Mouse (Mus musculus) spleen, adult 2 months (tissue): ENCODE results near the gene Nelfe. TPM values are rescaled to one million over a fixed set of nuclear protein-coding genes. Genes with fewer than 3 reads are reported as not detected.
"Not testable (repeated sequence)": the region's sequence is repeated elsewhere in the genome, so short reads cannot be mapped to it uniquely, and the experiment has no call there.

ENCODE experiments used
- DNase-seq, 2 experiments: peaks; one replicate each; pipeline versions ENCODE4 v3.0.0 to v3.0.0-alpha.2; 2012 to 2021; ENCODE audit warnings: low spot score in 2 of 2, low read depth in 1 of 2
- H3K27ac ChIP-seq: fragments of 200-500 bp; 2 replicates; pipeline ENCODE4 v1.5.1; 2012; ENCODE audit warnings: low read length, inconsistent platforms; ENCODE audit not compliant: insufficient read depth
- H3K27me3 ChIP-seq: fragments of 200-500 bp; 2 replicates; pipeline ENCODE4 v1.6.1; 2012; ENCODE audit warnings: mild to moderate bottlenecking, moderate library complexity, low read length, inconsistent platforms; ENCODE audit not compliant: control insufficient read depth, insufficient read depth
- H3K36me3 ChIP-seq: fragments of 200-500 bp; 2 replicates; pipeline ENCODE4 v1.6.1; 2012; ENCODE audit warnings: mild to moderate bottlenecking, low read length, inconsistent platforms; ENCODE audit not compliant: control insufficient read depth, insufficient read depth
- H3K4me1 ChIP-seq: fragments of 200-500 bp; 2 replicates; pipeline ENCODE4 v1.6.1; 2011; ENCODE audit warnings: inconsistent platforms; ENCODE audit not compliant: control insufficient read depth, insufficient read depth, insufficient read length
- H3K4me3 ChIP-seq: fragments of 200-500 bp; 2 replicates; pipeline ENCODE4 v1.5.1; 2011; ENCODE audit warnings: mild to moderate bottlenecking, inconsistent platforms; ENCODE audit not compliant: insufficient read depth, insufficient read length; ENCODE audit errors: extremely low read depth
- CTCF ChIP-seq: fragments of 200-500 bp; IDR thresholded peaks from 2 replicates; pipeline ENCODE4 v1.5.1; 2011; ENCODE audit warnings: mild to moderate bottlenecking, inconsistent platforms; ENCODE audit not compliant: insufficient read depth, insufficient read length, insufficient replicate concordance; ENCODE audit errors: extremely low read depth
- POLR2A ChIP-seq: fragments of 200-500 bp; IDR thresholded peaks from 2 replicates; pipeline ENCODE4 v1.6.1; 2011; ENCODE audit warnings: low read depth, low read length, inconsistent platforms
- WGBS: fragments of 180-500 bp; shearing (Covaris S2); methylation state at CpG from one replicate; pipeline ENCODE4 v1.1.7; 2018; 5-methylcytosine and 5-hydroxymethylcytosine counted together
- polyA plus RNA-seq: library from polyadenylated mRNA; depleted of rRNA; stranded (reverse); fragments of >200 nt; gene quantifications from 2 replicates; pipeline ENCODE4 v1.2.3, GENCODE M21; 2012

The Nelfe gene
- polyA plus RNA-seq, 1 experiment = 14.1 TPM

DNA sequence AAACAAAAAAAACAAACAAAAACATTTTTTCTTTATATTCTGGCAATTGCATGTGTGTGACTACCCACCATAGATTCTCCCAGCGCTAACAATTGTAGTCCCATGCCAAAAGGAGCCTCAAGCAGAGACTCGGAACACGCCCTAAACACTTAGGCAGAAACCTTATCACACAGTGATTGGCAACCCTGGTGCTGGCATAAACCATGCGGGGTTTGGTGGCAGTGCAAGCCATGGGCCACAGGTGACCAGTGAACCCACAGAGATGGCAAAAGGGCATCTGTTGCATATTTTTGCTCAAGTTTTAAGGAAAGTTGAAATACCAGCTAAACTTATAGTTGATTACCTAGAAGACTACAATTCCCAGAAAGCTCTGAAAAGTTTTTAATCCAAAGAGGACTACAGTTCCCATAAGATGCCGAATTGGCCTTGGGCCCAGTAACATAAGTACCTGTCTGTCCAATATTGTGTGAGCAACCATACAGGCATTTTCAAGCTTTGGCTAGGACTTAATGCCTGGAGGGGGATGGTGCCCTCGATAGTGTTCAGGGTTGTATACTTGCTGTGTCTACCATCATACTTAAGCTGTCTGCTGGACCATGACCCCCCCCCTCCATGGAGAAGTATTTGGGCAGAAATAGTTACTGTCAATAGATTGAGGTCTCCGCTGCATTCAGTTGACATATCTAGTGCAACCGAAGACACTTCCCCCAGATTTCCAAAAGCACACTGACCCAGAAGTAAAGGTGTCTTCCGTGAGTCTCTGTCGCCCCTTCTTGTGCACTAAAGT is 47.4 kb downstream of the Nelfe start:
- Histone ChIP-seq H3K27ac (peak overlapping the region; percentile 92), H3K4me3 (peak overlapping the region; percentile 82), H3K27me3 (no peaks in the 10 kb centered on the region), H3K36me3 (0 out of 2 replicates have a peak, but pooled peaks cover 2% of the 10 kb centered on the region), H3K4me1 (peaks cover 5% of the 10 kb centered on the region; the same call in 1 of the 2 replicates)
- TF ChIP-seq POLR2A (no peak), CTCF (no peak)
- no peak for DNase-seq
- 23% methylated on average over 10 of the region's 10 CpGs for WGBS

DNA sequence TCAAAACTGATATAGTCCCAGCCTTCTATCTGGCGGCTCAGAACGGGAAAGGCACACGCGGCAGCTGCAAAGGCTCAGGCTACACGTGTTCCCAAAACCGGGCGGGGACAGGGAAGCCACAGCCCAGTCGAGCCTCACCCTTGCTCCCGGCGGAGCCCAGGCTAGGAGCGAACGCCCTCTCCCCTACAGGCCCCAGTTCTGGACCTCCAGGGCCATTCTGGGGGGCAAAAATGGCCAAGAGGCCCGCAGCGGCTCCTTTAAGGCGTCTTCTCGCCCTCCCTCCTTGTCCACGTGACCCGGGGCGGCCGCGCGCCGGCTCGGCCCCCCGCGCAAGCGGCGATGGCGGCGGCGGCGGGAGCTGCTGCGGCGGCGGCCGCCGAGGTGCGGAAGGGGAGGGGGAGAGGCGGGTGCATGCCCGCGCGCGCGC is 48.0 kb downstream of the Nelfe start, which contains the start of the genes C2 and Ehmt2:
Gene C2 (minus strand): TSS at position 106 of the 427 bp plus-strand sequence.
Gene Ehmt2 (plus strand): TSS at position 310 of the 427 bp plus-strand sequence.
- TF ChIP-seq POLR2A = no peak
- TF ChIP-seq CTCF = no peak
- peak within 1 kb of the TSS; percentile 92 for H3K27ac ChIP-seq
- DNase-seq = peak; percentile 28 to 79
- peak within 1 kb of the TSS; percentile 82 for H3K4me3 ChIP-seq
- peaks cover 7% of the 10 kb centered on the region for H3K36me3 ChIP-seq
- no peaks in the 10 kb centered on the region for H3K27me3 ChIP-seq
- H3K4me1 ChIP-seq = peaks cover 5% of the 10 kb centered on the region; the same call in 1 of the 2 replicates
- WGBS = 2% methylated on average over 33 of the region's 44 CpGs

GRCm38 (mm10) chr17:34898706-34899052 is 48.5 kb downstream of the Nelfe start:
- no peaks in the 10 kb centered on the region for H3K27me3 ChIP-seq
- peak overlapping the region; percentile 92; the same call in 1 of the 2 replicates for H3K27ac ChIP-seq
- TF ChIP-seq CTCF (no peak), POLR2A (no peak)
- H3K4me1 ChIP-seq = peaks cover 5% of the 10 kb centered on the region; the same call in 1 of the 2 replicates
- WGBS = 0% methylated on average over 4 of the region's 47 CpGs
- H3K4me3 ChIP-seq = peak overlapping the region; percentile 82
- peaks cover 9% of the 10 kb centered on the region for H3K36me3 ChIP-seq
- DNase-seq = no peak

GRCm38 (mm10) chr17:34899053-34899889 is 49.1 kb downstream of the Nelfe start:
- 1% methylated on average over 35 of the region's 45 CpGs for WGBS
- H3K27me3 ChIP-seq = no peaks in the 10 kb centered on the region
- H3K4me3 ChIP-seq = peak overlapping the region; percentile 82
- peaks cover 11% of the 10 kb centered on the region for H3K36me3 ChIP-seq
- peak overlapping the region; percentile 87 for H3K27ac ChIP-seq
- peak in 1 of 2 experiments; percentile 34 for DNase-seq
- TF ChIP-seq POLR2A = no peak
- TF ChIP-seq CTCF = no peak
- peaks cover 5% of the 10 kb centered on the region; the same call in 1 of the 2 replicates for H3K4me1 ChIP-seq

- peaks cover 5% of the 10 kb centered on the region; the same call in 1 of the 2 replicates for H3K4me1 ChIP-seq
- no peaks in the 10 kb centered on the region for H3K27me3 ChIP-seq
- H3K4me3 ChIP-seq = peak overlapping the region; percentile 82
- 1% methylated on average over 5 of the region's 5 CpGs for WGBS
- no peak for DNase-seq
- peak overlapping the region; percentile 87 for H3K27ac ChIP-seq
- peaks cover 12% of the 10 kb centered on the region for H3K36me3 ChIP-seq
- no peak for TF ChIP-seq CTCF
- no peak for TF ChIP-seq POLR2A
Measured at GRCm38 (mm10) chr17:34899890-34900243, 49.7 kb downstream of the Nelfe start.

DNA sequence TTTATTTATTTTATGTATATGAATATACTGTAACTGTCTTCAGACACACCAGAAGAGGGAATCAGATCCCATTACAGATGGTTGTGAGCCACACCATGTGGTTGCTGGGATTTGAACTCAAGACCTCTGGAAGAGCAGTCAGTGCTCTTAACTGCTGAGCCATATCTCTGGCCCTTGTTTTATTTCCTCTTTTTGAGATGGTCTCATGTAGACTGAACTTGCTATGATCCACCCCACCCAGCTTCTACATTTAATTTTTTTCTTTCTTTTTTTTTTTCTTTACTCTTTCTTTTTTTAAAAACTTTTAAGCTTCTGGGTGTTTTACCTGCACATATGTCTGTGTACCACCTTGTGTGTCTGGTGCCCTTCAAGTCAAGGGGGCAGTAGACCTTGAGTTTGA is 50.6 kb downstream of the Nelfe start:
- DNase-seq, H3K4me1 ChIP-seq, H3K4me3 ChIP-seq, H3K27me3 ChIP-seq: not testable (repeated sequence)
- Histone ChIP-seq H3K36me3 (peaks cover 20% of the 10 kb centered on the region), H3K27ac (0 out of 2 replicates have a peak overlapping the region, but pooled peaks have one; percentile 17)

DNA sequence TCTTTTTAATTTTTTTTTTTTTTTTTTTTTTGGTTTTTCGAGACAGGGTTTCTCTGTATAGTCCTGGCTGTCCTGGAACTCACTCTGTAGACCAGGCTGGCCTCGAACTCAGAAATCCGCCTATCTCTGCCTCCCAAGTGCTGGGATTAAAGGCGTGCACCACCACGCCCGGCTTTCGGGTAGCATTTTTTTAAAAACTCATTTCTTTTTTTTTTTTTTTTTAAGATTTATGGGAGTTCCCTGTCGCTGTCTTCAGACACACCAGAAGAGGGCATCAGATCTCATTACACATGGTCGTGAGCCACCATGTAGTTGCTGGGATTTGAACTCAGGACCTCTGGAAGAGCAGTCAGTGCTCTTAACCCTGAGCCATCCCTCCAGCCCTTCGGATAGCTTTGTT is 51.8 kb downstream of the Nelfe start:
- not testable (repeated sequence) for H3K4me1 ChIP-seq, H3K4me3 ChIP-seq, H3K27me3 ChIP-seq, H3K27ac ChIP-seq, DNase-seq
- 91% methylated on average over 9 of the region's 10 CpGs for WGBS
- H3K36me3 ChIP-seq = peaks cover 31% of the 10 kb centered on the region
